Mouse (Mus musculus) neural tube, embryonic 11.5 days (tissue): ENCODE measurements around the gene Pinlyp. TPM values are rescaled to one million over a fixed set of nuclear protein-coding genes. Genes with fewer than 3 reads are reported as not detected.
A peak's percentile ranks its signal among the peaks of the same experiment; 100 is the strongest.

Experiments
- ATAC-seq: fragments of 200-750 bp; cut with Nextera tagmentation; 2 replicates; pipeline ENCODE4 v1.8.0; 2017; ENCODE audit warnings: moderate number of reproducible peaks, mild to moderate bottlenecking, moderate TSS enrichment, moderate library complexity; ENCODE audit not compliant: insufficient read depth, low FRiP score, low TSS enrichment
- DNase-seq: peaks from one replicate; pipeline ENCODE4 v3.0.0-alpha.2; 2015; ENCODE audit warnings: low spot score
- H3K27ac ChIP-seq: fragments of 300-500 bp; sonication (generic); 2 replicates; pipeline ENCODE4 v1.5.1; 2014; ENCODE audit warnings: low read depth, mild to moderate bottlenecking, low read length
- H3K27me3 ChIP-seq: fragments of 300-500 bp; sonication (generic); 2 replicates; pipeline ENCODE4 v1.6.1; 2014; ENCODE audit warnings: mild to moderate bottlenecking, low read length, mixed read lengths; ENCODE audit not compliant: control insufficient read depth, insufficient read depth
- H3K36me3 ChIP-seq: fragments of 300-500 bp; sonication (generic); 2 replicates; pipeline ENCODE4 v1.6.1; 2014; ENCODE audit warnings: mild to moderate bottlenecking, low read length, moderate library complexity, mixed read lengths; ENCODE audit not compliant: control insufficient read depth, insufficient read depth
- H3K4me1 ChIP-seq: fragments of 300-500 bp; sonication (generic); 2 replicates; pipeline ENCODE4 v1.6.1; 2014; ENCODE audit warnings: low read length, mixed read lengths; ENCODE audit not compliant: control insufficient read depth, insufficient read depth
- H3K4me2 ChIP-seq: fragments of 300-500 bp; sonication (generic); 2 replicates; pipeline ENCODE4 v1.6.1; 2014; ENCODE audit warnings: low read depth, mild to moderate bottlenecking, moderate library complexity
- H3K4me3 ChIP-seq: fragments of 300-500 bp; sonication (generic); 2 replicates; pipeline ENCODE4 v1.5.1; 2014; ENCODE audit warnings: low read depth, low read length
- H3K9ac ChIP-seq: fragments of 300-500 bp; sonication (generic); 2 replicates; pipeline ENCODE4 v1.6.1; 2014; ENCODE audit warnings: mild to moderate bottlenecking, low read length
- H3K9me3 ChIP-seq: fragments of 300-500 bp; sonication (generic); 2 replicates; pipeline ENCODE4 v1.6.1; 2016; ENCODE audit warnings: low read length; ENCODE audit not compliant: control insufficient read depth
- WGBS: fragments of 180-500 bp; shearing (Covaris S2); extraction: QIAGEN DNeasy Blood & Tissue Kit; methylation state at CpG from one replicate; pipeline ENCODE4 v1.1.7; 2014; 5-methylcytosine and 5-hydroxymethylcytosine counted together
- polyA plus RNA-seq: library from polyadenylated mRNA; unstranded; fragments of >200 nt; fragmentation: Nextera tagmentation; extraction: Ambion mirVana; gene quantifications from 2 replicates; pipeline ENCODE4 v1.2.1, GENCODE M21; 2014

The Pinlyp gene
- polyA plus RNA-seq, 1 experiment from 2014 or later: not detected

DNA sequence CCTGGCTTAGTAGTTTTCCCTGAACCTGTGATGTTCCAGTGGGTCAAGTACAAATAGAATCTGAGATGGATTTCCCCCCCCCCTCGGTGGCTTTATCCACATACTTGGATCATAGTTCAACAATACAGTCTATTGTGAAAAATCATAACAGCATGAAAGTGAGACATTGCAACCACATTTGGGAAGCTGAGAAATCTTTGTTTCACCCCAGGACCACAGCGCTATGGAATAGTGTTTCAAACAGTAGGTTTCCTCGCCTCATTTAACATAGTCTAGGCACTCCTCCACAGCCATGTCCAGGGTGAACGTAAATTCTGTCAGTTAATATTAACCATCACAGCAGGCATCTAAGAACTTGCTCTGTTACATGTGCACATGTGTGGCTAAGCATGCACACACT, 8.8 kb downstream of the Pinlyp start:
- Histone ChIP-seq H3K27ac (no peak overlapping the region), H3K4me1 (peaks cover 8% of the 10 kb centered on the region; the same call in 1 of the 2 replicates), H3K27me3 (peaks cover 16% of the 10 kb centered on the region), H3K9ac (no peak overlapping the region), H3K36me3 (peaks cover 5% of the 10 kb centered on the region), H3K9me3 (no peaks in the 10 kb centered on the region), H3K4me2 (no peak overlapping the region), H3K4me3 (no peak overlapping the region)
- no peak for DNase-seq
- WGBS: 73% methylated on average over 4 of the region's 4 CpGs
- ATAC-seq: no peak

DNA sequence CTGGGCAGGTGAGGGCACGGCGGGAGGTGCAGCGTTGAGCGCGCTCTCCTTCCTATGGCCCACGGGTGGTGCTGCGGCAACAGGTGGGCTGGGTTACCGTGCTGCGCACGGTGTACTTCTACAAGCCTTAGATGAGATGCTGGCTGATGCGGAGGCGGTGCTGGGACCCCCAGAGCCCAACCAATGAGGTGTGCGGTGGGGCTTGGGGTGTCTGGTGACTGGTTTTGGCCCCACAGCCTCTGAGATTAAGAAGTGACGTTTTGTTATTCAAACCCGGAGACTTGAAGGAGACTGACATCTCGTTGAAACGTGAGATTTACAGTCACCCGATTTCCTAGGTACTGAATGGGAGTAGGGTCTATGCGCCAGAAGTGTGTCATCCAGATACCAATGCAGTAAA, 11.6 kb downstream of the Pinlyp start:
- Histone ChIP-seq H3K4me1 (peaks cover 15% of the 10 kb centered on the region; the same call in 1 of the 2 replicates), H3K9me3 (no peaks in the 10 kb centered on the region), H3K27ac (no peak overlapping the region), H3K36me3 (peaks cover 5% of the 10 kb centered on the region), H3K4me3 (no peak overlapping the region; the same call in 1 of the 2 replicates), H3K27me3 (peaks cover 16% of the 10 kb centered on the region), H3K9ac (no peak overlapping the region), H3K4me2 (no peak overlapping the region; the same call in 1 of the 2 replicates)
- ATAC-seq: no peak
- no peak for DNase-seq
- 28% methylated on average over 19 of the region's 19 CpGs for WGBS

DNA sequence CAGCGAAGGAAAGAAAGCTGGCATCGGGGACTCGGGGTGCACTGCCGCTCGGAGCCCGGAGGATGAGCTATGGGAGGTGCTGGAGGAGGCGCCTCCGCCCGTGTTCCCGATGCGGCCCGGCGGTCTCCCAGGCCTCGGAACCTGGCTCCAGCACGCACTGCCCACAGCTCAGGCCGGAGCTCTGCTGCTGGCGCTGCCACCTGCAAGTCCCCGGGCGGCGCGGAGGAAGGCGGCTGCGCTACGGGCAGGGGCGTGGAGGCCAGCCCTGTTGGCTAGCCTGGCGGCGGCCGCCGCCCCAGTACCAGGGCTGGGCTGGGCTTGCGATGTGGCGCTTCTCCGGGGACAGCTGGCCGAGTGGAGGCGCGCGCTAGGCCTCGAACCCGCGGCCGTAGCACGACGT, 12.1 kb downstream of the Pinlyp start:
- no peak overlapping the region; the same call in 1 of the 2 replicates for H3K9ac ChIP-seq
- WGBS: 13% methylated on average over 40 of the region's 42 CpGs
- H3K4me2 ChIP-seq: no peak overlapping the region; the same call in 1 of the 2 replicates
- DNase-seq: no peak
- no peak for ATAC-seq
- H3K27me3 ChIP-seq: peaks cover 16% of the 10 kb centered on the region
- no peaks in the 10 kb centered on the region for H3K9me3 ChIP-seq
- no peak overlapping the region; the same call in 1 of the 2 replicates for H3K4me3 ChIP-seq
- H3K27ac ChIP-seq: no peak overlapping the region
- H3K36me3 ChIP-seq: peaks cover 5% of the 10 kb centered on the region
- H3K4me1 ChIP-seq: peaks cover 15% of the 10 kb centered on the region; the same call in 1 of the 2 replicates

DNA sequence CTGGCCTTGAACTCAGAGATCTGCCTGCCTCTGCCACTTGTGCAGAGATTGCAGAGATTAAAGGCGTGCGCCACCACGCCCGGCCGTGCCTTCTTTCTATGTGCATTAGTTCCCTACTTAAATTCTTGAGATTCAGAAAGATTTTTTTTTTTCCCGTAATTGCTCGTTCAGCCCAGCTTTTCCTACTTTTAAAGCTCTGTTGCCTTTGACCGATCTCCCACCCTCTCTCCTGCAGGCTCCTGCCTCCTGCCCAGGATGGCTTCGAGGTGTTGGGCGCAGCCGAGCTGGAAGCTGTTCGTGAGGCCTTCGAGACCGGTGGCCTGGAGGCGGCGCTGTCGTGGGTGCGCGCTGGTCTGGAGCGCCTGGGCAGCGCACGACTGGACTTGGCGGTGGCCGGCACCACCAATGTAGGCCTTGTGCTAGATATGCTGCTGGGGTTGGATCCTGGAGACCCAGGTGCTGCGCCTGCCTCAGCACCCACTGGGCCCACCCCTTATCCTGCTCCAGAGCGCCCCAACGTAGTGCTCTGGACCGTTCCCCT, 12.8 kb downstream of the Pinlyp start:
- Histone ChIP-seq H3K27ac (no peak overlapping the region), H3K9me3 (no peaks in the 10 kb centered on the region), H3K36me3 (peaks cover 5% of the 10 kb centered on the region), H3K4me3 (no peak overlapping the region), H3K4me1 (peaks cover 15% of the 10 kb centered on the region; the same call in 1 of the 2 replicates), H3K9ac (no peak overlapping the region; the same call in 1 of the 2 replicates), H3K4me2 (no peak overlapping the region), H3K27me3 (peaks cover 16% of the 10 kb centered on the region)
- 59% methylated on average over 28 of the region's 28 CpGs for WGBS
- DNase-seq (no peak), ATAC-seq (no peak)

DNA sequence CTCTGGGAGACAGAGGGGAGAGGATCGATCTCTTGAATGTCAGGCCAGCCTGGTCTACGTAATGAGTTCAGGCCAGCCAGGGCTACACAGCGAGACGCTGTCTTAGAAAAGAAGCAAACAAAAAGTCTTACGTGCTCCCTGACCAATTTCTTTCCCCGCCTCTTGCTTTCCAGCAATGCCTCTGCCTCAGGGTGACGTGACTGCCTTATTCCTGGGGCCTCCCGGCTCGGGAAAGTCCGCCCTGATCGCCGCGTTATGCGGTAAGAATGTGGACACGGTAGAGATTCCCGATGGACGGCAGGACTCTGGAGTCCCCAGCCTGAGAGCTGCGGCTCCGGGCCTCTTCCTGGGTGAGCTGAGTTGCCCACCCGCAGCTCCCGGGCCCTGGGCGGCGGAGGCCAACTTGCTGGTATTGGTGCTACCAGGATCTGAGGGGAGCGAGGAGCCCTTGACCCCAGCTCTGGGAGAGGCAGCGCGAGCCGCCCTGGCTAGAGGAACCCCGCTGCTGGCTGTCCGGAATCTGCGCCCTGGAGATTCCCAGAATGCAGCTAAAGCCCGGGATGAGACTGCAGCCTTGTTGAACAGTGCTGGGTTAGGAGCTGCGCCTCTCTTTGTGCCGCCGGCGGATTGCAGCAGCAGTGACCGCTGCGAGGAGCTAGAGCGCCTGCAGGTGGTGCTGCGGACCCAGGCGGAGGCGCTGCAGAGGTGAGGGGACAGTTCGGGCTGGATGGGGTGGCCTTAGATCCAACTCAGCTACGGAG, 14.5 kb downstream of the Pinlyp start:
- peak overlapping the region; percentile 88 for H3K4me2 ChIP-seq
- H3K36me3 ChIP-seq: peaks cover 5% of the 10 kb centered on the region
- H3K4me1 ChIP-seq: peaks cover 15% of the 10 kb centered on the region; the same call in 1 of the 2 replicates
- DNase-seq: peak; percentile 84
- 1% methylated on average over 43 of the region's 43 CpGs for WGBS
- peak overlapping the region; percentile 88 for H3K9ac ChIP-seq
- ATAC-seq: peak; percentile 35; the same call in 1 of the 2 replicates
- peaks cover 16% of the 10 kb centered on the region for H3K27me3 ChIP-seq
- no peaks in the 10 kb centered on the region for H3K9me3 ChIP-seq
- H3K27ac ChIP-seq: peak overlapping the region; percentile 80
- H3K4me3 ChIP-seq: peak overlapping the region; percentile 70

DNA sequence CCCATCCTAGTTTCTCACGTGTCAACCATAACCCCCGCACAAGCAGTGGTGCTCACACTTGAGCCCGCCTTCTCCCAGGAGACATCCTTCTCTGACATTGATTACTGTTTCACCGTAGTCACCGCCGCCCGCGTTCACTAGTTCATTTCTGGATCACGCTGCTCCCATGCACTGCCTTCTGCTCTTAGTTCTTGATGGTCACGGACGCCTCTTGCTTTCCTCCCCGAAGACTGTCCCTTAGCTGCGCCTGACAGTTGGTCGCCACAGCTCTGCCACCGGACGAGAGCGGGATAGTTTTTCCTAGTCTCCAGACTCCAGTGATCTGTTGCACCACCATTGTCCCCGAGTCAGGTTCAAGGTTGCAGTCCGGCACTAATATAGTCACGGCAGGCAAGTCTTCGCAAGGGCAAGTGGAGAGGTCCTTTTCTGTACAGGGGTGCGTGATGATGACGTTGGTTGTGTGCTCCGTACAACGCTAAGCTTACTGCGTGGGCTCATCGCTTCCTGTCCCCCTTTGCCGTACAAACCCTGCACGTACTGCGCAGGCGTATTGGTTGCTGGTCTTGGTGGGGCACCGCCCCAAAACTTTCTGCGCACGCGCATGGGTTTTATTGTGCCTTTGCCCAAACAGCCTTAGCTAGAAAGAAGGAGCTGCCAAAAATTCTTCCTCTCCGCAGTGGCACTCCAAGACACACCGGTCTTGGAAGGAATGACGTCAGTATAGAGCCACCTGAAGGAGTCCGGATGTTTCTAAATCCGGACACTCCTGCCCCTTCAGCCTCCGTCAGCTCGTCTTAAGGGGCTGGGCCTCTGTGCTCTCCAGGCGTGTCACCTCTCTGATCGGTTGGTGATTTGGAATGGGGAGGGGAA, 15.6 kb downstream of the Pinlyp start, which contains the start of gene Irgq:
Gene Irgq, plus strand, starts transcription at position 628 of the 870 bp plus-strand sequence.
- peaks cover 16% of the 10 kb centered on the region for H3K27me3 ChIP-seq
- H3K27ac ChIP-seq: peak within 1 kb of the TSS; percentile 80
- peaks cover 2% of the 10 kb centered on the region for H3K36me3 ChIP-seq
- peak within 1 kb of the TSS; percentile 88 for H3K4me2 ChIP-seq
- under 1% methylated on average over 44 of the region's 44 CpGs for WGBS
- H3K9me3 ChIP-seq: no peaks in the 10 kb centered on the region
- DNase-seq (peak; percentile 99), ATAC-seq (peak; percentile 93)
- H3K4me1 ChIP-seq: peaks cover 15% of the 10 kb centered on the region; the same call in 1 of the 2 replicates
- peak within 1 kb of the TSS; percentile 88 for H3K9ac ChIP-seq
- H3K4me3 ChIP-seq: peak within 1 kb of the TSS; percentile 70

DNA sequence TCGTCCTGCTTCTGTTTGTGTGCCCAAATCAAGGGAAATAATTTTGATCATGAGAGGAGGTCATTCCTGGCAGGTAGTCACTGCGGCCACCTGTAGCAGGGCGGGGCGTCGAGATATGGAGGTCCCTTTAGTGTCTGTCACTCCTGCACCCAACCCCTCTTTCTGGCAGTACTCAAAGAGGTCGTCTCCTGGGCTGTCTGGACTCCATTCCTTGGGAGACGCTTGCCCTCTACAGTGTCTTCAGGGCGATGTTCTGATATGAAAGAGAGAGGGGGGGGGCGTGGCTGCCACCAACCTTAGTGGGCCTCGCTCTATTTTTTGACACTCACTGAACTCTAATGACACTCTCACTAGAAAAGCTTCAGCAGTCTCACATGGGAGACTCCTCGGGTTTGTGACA, 16.3 kb downstream of the Pinlyp start:
- Histone ChIP-seq H3K27me3 (peaks cover 16% of the 10 kb centered on the region), H3K4me1 (peaks cover 15% of the 10 kb centered on the region; the same call in 1 of the 2 replicates), H3K27ac (no peak overlapping the region), H3K4me2 (peak overlapping the region; percentile 88), H3K4me3 (peak overlapping the region; percentile 70), H3K9ac (peak overlapping the region; percentile 47), H3K36me3 (peaks cover 2% of the 10 kb centered on the region), H3K9me3 (no peaks in the 10 kb centered on the region)
- 63% methylated on average over 11 of the region's 11 CpGs for WGBS
- DNase-seq (no peak), ATAC-seq (no peak)

DNA sequence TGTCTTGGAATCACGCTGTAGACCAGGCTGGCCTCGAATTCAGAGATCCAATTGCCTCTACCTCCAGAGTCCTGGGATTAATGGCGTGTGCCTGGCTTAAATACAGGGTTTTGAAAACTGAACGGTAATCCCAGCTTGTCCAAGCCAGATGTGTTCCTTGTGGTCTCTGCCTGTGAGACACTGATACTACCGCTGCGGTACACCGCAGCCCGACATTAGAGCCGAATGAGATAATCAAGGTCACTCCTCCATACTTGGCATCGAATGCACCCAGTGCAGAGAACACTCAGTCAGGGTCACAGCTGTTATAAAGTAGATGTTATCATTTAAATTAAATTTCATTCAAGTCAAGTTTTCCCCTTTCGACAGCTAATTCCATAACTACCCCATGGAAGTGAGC, 17.1 kb downstream of the Pinlyp start:
- no peak for ATAC-seq
- Histone ChIP-seq H3K36me3 (peaks cover 2% of the 10 kb centered on the region), H3K4me3 (no peak overlapping the region), H3K9me3 (no peaks in the 10 kb centered on the region), H3K27me3 (peaks cover 12% of the 10 kb centered on the region), H3K9ac (no peak overlapping the region), H3K4me1 (peaks cover 11% of the 10 kb centered on the region; the same call in 1 of the 2 replicates), H3K4me2 (no peak overlapping the region), H3K27ac (no peak overlapping the region)
- 97% methylated on average over 11 of the region's 11 CpGs for WGBS
- no peak for DNase-seq
